Mouse (Mus musculus) lung, postnatal 4 days (tissue): ENCODE measurements around the gene Ercc1.

Experiments used
- DNase-seq, 2 experiments: peaks; one replicate each; pipeline ENCODE4 v3.0.0; 2021

Ercc1 gene

GRCm38 (mm10) chr7:19309884-19310641 lies 34.5 kb upstream of the Ercc1 start, which contains the start of gene Fosb:
Gene Fosb (minus strand): TSS chr7:19310051.
- peak; percentile 95 to 97 for DNase-seq

- no peak for DNase-seq
These were observed 32.6 kb upstream of the Ercc1 start for GRCm38 (mm10) chr7:19311991-19312390.

- DNase-seq = no peak
These were observed 30.5 kb upstream of the Ercc1 start for GRCm38 (mm10) chr7:19314033-19314432.

- DNase-seq = peak; percentile 63 to 67
These were observed 28.0 kb upstream of the Ercc1 start for GRCm38 (mm10) chr7:19316451-19317161.

GRCm38 (mm10) chr7:19318201-19318600 lies 26.4 kb upstream of the Ercc1 start:
- DNase-seq = no peak

- no peak for DNase-seq
These were observed 25.9 kb upstream of the Ercc1 start for GRCm38 (mm10) chr7:19318676-19319075.

- DNase-seq = no peak
These were observed 25.1 kb upstream of the Ercc1 start for GRCm38 (mm10) chr7:19319458-19319857.

- DNase-seq = peak; percentile 97 to 98
These were observed 24.7 kb upstream of the Ercc1 start for GRCm38 (mm10) chr7:19319906-19320305.

GRCm38 (mm10) chr7:19320637-19321036 lies 23.9 kb upstream of the Ercc1 start:
- no peak for DNase-seq

- no peak for DNase-seq
These were observed 23.1 kb upstream of the Ercc1 start for GRCm38 (mm10) chr7:19321464-19321863.

- no peak for DNase-seq
These were observed 22.1 kb upstream of the Ercc1 start for GRCm38 (mm10) chr7:19322489-19322888.

GRCm38 (mm10) chr7:19324221-19324620 lies 20.4 kb upstream of the Ercc1 start:
- no peak for DNase-seq

GRCm38 (mm10) chr7:19325262-19326199 lies 19.0 kb upstream of the Ercc1 start:
- DNase-seq = no peak

- peak; percentile 91 to 92 for DNase-seq
These were observed 18.2 kb upstream of the Ercc1 start for GRCm38 (mm10) chr7:19326359-19326758.

GRCm38 (mm10) chr7:19327128-19327527 lies 17.4 kb upstream of the Ercc1 start:
- peak; percentile 91 to 94 for DNase-seq

GRCm38 (mm10) chr7:19327782-19328181 lies 16.8 kb upstream of the Ercc1 start:
- no peak for DNase-seq

GRCm38 (mm10) chr7:19328425-19328824 lies 16.2 kb upstream of the Ercc1 start:
- no peak for DNase-seq

GRCm38 (mm10) chr7:19331910-19332309 lies 12.7 kb upstream of the Ercc1 start:
- DNase-seq = no peak

GRCm38 (mm10) chr7:19332709-19333352 lies 11.7 kb upstream of the Ercc1 start:
- peak; percentile 82 to 85 for DNase-seq

GRCm38 (mm10) chr7:19335583-19335982 lies 9.0 kb upstream of the Ercc1 start:
- peak in 1 of 2 experiments; percentile 36 for DNase-seq

- no peak for DNase-seq
These were observed 7.5 kb upstream of the Ercc1 start for GRCm38 (mm10) chr7:19337122-19337521.

GRCm38 (mm10) chr7:19338060-19338459 lies 6.5 kb upstream of the Ercc1 start:
- DNase-seq = no peak
